Mouse (Mus musculus) brown adipose tissue, adult 24 weeks (tissue): ENCODE results near the gene Diaph3. TPM values are rescaled to one million over a fixed set of nuclear protein-coding genes. Genes with fewer than 3 reads are reported as not detected.
"Not testable (repeated sequence)": the region's sequence is repeated elsewhere in the genome, so short reads cannot be mapped to it uniquely, and the experiment has no call there.

Source experiments
- H3K27ac ChIP-seq: fragments of 200-500 bp; replicated peaks from 2 replicates; pipeline ENCODE4 v1.5.1; 2012; ENCODE audit warnings: low read depth, mild to moderate bottlenecking, low read length
- H3K4me1 ChIP-seq: fragments of 200-500 bp; 2 replicates; pipeline ENCODE4 v1.6.1; 2012; ENCODE audit warnings: low read length, mixed read lengths; ENCODE audit not compliant: control insufficient read depth, insufficient read depth, insufficient read length
- H3K4me3 ChIP-seq: fragments of 200-500 bp; 2 replicates; pipeline ENCODE4 v1.5.1; 2012; ENCODE audit warnings: low read depth, mild to moderate bottlenecking, low read length, moderate library complexity; ENCODE audit not compliant: insufficient read depth
- polyA plus RNA-seq: library from polyadenylated mRNA; stranded (reverse); fragments of >200 nt; gene quantifications from 2 replicates; pipeline ENCODE4 v1.2.4, GENCODE M21; 2012; ENCODE audit not compliant: missing spikeins, insufficient read depth, insufficient read length

The Diaph3 gene
- polyA plus RNA-seq, 1 experiment: not detected

DNA sequence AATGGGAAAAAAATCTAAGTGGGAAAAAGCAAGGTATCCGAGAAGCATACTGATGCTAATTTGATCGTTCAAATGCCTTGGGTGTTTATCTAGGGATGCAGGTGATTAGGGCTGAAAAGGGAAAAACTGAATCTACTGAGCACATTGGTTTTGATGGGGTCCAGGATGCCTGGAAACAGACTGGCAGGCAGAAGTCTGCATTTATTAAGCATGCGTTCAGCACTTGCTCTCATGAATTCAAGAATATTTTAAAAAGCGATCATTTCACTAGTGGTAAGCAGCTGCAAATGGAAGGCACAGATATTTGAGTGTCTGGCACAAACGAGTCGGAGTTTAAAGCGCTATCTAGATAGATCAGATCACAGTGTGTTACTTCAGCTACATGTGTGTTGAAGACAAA, 390.7 kb downstream of the Diaph3 start:
- no peak overlapping the region for H3K27ac ChIP-seq
- H3K4me3 ChIP-seq: no peak overlapping the region
- H3K4me1 ChIP-seq: no peaks in the 10 kb centered on the region

DNA sequence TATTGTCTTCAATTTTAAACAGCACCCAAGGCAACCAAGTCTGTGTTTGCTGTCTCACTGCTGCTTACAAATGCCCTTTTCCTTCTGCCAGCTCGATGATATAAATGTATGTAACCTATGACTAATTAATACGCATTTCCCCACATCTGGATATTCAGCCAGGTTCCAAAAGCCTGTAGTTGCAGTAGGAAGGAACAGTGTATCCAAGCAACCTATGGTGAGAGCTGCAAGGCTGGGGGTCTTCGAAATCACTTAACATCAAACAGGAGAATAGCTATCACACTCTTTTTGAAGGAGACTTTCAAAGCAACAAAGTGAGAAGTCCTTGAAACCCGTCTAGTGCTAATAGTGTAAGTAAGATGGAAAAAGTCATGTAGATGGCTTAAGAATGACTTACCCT, 391.6 kb downstream of the Diaph3 start:
- Histone ChIP-seq H3K4me3 (no peak overlapping the region), H3K27ac (no peak overlapping the region), H3K4me1 (no peaks in the 10 kb centered on the region)

DNA sequence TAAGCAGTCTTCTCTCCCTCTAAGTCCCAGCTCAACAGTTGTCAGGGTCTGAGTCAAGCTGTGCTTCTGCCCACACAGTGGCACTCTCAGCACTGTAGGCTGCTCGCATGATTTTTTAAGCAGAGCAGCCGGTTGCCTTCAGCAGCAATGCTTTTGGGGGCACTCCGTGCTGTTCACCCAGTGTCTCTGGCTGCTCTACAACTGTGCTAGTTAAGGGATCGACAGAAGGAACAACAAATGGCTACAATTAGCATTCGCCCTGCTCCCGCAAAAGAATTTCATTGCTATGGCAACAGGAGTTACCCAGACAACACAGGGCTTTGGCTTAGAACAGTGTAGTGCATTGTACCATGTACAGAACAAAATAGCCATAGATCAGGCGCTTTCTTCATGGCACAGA, 392.2 kb downstream of the Diaph3 start:
- Histone ChIP-seq H3K4me1 (no peaks in the 10 kb centered on the region), H3K4me3 (no peak overlapping the region), H3K27ac (no peak overlapping the region)

DNA sequence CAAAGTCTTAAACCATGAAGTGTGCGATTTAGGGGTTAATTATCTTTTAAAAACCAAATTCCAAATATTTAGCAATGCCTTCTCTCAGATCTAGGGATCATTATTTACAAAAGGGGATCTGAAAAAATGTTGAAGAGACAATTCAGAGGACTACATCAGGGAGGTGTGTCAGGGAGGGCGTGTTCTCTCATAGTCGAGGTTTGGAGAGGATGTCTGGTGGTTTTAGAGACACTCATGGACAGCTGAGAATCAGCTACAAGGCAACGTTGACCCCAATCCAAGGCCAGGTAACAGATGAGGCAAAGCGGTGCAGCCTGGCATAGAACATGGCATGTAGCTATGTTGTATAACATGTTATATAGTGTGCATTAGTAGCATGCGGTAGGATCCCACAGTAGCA, 396.5 kb downstream of the Diaph3 start:
- H3K4me1 ChIP-seq: no peaks in the 10 kb centered on the region
- H3K27ac ChIP-seq: no peak overlapping the region
- H3K4me3 ChIP-seq: no peak overlapping the region

DNA sequence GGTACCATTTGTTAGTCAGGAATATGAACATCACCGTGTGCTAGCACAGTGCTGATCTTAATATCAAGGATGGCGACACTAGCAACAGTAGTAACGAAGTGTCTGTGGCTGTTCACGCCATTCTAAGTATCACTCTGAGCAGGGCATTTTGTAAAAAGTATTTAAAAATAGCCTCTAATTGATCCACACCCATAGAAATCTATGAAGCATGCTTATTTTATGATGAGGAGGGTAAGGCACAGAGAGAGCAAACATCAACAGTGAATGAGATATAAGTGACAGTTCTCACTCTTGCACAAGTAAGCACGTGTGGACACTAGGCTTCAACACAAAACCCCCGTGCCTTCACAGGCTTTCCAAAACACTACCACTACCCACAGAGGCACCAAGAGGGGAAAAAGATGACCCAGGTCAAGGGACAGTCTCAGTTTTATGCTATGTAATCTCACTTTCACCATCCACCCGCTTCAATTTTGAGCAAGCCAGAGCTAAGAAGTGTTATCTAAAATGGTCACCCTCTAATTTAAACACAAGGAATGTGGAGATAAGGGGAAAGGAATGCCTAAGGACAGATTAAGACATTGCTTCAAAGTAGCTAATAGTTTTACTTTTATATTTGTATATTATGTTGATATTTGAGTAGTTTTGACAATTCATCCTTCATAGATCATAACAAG, 399.0 kb downstream of the Diaph3 start:
- Histone ChIP-seq H3K27ac (no peak overlapping the region), H3K4me3 (no peak overlapping the region), H3K4me1 (no peaks in the 10 kb centered on the region)

DNA sequence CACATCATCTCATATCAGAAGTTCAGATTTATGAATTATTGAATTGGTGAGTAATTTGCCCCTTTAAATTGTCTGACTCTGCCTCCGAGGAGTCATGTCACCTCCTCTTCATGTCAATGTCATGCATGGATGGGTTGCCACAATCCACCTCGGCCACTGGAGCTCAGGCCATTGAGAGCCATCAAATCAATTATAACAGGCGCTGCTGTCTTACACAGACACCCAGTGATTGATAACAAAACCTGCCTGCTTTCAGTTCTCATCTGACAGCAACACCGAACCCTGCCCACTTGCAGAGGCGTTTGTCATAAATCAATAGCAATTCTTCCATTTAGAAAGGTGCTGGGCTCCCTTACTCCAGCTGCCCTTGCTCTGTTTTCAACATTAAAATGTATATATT, 402.1 kb downstream of the Diaph3 start:
- no peak overlapping the region for H3K27ac ChIP-seq
- no peak overlapping the region for H3K4me3 ChIP-seq
- H3K4me1 ChIP-seq: no peaks in the 10 kb centered on the region

DNA sequence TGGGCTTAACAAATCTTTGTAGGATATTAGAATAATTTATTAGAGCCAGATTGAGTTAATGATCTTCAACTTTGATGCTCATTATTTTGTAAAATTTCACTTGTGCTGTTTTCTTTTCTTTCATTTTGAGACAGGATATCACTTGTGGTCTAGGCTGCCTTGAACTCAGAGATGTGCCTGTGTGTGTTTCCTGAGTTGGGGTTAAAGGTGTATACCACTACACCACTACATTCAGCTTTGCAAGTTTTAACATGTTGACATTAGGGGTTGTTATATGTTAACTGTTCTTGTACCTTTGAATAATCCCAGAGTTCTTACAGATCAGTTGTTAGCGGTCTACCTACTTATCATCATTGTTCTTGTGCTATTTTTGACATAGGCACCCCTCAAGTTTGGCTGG, 404.4 kb downstream of the Diaph3 start:
- no peaks in the 10 kb centered on the region for H3K4me1 ChIP-seq
- H3K4me3 ChIP-seq: no peak overlapping the region

DNA sequence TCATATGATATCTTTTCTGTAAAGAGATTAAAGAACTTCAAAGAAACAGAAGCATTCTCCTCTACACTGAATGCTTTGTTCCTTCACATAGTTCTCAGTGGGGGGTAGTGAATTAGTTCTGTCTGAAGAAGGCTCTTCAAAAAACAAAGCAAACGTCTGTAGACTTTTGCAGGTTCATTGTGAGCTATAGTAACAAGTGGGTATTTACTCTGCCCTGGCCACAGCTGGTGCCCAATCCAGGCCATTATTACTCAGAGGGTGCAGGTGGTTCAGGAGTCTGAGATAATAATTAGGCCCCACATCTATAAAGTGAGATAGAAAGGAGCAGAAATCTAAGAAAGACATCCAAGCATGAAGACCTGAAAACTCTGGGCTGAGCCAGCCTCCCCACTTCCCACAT, 409.7 kb downstream of the Diaph3 start:
- H3K4me1 ChIP-seq: no peaks in the 10 kb centered on the region
- H3K27ac ChIP-seq: no peak overlapping the region
- H3K4me3 ChIP-seq: no peak overlapping the region

More for the DNA sequence above, 404.4 kb downstream of the Diaph3 start:
- no peak overlapping the region for H3K27ac ChIP-seq

DNA sequence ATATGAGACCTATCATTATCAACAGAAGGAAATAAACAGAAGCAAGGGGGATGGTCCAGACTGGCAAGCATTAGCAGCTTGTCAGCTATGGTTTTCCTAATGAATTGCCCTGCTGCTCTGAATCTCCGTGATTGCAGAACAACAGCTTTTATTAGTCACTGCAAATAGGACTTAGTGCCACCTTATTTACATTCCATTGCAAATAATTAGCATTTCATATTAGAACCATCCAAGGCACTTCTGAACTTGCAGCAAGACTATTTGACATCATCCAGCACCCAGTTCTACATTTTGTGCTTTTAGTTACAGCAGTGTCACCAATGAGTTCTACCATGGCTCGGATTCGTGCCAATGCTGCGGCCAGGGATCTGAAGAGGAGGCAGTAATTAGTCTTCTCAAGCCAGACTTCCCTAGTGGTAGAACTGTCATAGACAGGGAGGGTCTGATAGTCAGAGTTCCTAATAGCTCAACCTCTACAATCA, 411.4 kb downstream of the Diaph3 start:
- Histone ChIP-seq H3K4me3 (no peak overlapping the region), H3K27ac (no peak overlapping the region), H3K4me1 (no peaks in the 10 kb centered on the region)

DNA sequence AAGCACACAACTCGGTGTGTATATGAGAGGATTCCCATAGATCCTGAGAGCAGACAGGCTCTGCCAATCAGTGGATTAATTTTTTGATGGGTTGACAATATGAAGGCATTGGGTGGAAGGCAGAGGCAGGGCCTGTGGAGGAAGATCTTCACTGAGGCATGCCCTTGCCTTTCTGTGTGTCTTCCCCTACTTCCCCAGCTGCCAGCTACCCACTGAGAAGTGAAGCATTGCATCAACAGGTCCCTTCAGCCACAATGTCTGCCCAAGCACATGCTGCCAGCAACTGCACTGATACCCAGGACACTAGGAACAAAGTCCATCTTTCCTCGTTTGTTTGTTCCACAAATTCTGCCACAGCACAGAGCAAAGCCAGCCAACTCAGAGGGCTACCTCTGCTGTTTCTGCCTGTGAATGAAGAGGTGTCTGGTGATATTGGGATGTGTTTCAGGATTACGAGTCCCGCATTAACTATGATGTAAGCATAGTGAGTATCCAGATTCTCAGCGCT, 413.4 kb downstream of the Diaph3 start:
- H3K4me3 ChIP-seq: no peak overlapping the region
- H3K4me1 ChIP-seq: no peaks in the 10 kb centered on the region
- H3K27ac ChIP-seq: no peak overlapping the region

DNA sequence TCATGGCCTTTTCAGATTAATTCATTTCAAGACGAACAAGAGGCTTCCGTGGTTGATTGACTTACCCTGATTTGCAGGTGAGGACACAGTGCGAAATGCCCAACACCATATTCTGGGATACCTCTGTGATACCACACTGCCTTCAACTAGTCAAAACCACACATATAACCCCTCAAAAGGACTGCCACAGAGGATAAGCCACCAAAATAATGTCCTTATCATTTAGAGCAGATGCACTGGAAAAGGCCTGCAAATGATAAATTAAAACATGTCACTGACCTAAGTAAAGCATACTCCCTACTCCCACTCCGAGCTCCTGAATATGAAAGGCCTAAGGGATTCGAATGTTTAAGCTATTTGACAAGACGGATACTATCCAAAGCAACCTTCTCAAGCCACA, 419.3 kb downstream of the Diaph3 start:
- Histone ChIP-seq H3K27ac (no peak overlapping the region), H3K4me3 (no peak overlapping the region), H3K4me1 (no peaks in the 10 kb centered on the region)

DNA sequence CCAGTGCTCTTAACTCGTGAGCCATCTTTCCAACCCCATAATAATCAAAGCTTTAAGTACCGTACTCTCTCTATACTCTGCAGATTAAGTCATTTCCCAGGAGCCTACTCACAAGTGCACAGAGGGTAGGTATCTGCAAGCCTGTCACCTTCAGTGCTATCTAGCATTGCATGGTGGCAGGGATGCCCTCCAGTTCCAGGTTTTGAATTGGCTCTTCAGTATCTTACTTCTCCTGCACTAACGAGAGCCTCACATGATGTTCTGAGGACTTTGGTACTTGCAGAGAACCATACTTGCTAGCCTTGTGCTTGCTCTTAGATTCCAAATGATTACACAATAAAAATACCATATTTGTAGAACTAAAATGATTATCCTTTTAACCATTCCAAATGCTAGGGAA, 420.0 kb downstream of the Diaph3 start:
- no peaks in the 10 kb centered on the region for H3K4me1 ChIP-seq
- H3K27ac ChIP-seq: no peak overlapping the region
- H3K4me3 ChIP-seq: no peak overlapping the region

DNA sequence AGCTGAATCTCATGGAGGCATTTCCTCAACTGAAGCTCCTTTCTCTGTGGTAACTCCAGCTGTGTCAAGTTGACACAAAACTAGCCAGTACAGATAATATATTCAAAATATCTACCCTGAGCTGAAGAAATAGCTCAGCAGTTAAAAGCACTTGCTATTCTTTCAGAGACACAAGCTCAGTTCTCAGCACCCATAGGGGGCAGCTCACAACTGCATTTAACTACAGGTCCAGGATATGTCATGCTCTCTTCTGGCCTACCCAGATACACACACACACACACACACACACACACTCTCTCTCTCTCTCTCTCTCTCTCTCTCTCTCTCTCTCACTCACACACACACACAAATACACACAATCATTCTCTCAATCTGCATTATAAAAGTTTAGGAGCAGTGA, 420.6 kb downstream of the Diaph3 start:
- not testable (repeated sequence) for H3K4me3 ChIP-seq, H3K27ac ChIP-seq, H3K4me1 ChIP-seq

DNA sequence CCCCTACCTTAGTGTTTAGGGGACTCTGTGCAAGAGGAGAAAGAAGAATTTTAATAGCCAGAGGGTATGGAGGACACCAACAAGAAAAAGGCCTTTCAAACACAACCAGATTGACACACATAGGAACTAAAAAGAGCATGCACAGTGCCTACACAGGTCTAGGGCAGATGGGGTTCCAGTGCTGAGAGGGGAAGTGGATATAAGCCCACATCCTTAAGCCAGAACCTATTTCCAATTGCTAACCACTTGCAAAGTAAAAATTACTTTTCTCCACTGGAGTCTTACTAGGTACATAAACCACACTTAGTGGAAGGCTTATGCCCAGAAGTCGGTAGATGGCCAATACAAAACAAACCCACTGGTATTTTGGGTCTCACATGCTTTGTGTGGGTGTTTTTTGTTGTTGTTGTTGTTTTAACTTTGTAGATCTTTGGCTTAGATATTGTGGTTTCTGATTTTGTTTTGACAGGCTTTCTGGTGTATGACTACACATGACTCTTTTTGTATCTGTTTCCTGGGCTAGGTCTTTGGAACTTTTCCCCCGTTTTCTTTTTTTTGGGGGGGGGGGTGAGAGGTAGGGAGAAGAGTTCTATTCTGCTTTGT, 426.8 kb downstream of the Diaph3 start:
- Histone ChIP-seq H3K27ac (no peak overlapping the region), H3K4me1 (no peaks in the 10 kb centered on the region), H3K4me3 (no peak overlapping the region)

DNA sequence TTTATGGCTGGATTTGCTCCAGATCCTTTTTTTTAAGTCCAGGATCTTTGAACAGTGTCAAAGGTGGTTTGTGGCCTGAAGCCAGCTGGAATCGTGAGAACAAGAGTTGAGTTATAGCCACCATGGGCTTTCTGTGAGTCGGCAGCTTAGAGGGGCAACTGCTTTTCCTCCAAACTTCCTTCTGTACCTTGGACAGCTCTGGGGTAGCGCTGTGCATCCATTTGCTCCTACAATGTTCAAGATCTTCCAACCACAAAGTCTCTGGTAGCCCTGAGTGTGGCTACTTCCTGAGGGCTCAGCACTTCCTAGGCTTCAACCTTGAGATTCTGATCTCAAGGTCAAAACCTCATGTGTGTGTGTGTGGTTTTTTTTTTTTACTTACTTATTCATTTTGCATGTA, 437.0 kb downstream of the Diaph3 start:
- Histone ChIP-seq H3K4me3 (no peak overlapping the region), H3K4me1 (no peaks in the 10 kb centered on the region), H3K27ac (no peak overlapping the region)

DNA sequence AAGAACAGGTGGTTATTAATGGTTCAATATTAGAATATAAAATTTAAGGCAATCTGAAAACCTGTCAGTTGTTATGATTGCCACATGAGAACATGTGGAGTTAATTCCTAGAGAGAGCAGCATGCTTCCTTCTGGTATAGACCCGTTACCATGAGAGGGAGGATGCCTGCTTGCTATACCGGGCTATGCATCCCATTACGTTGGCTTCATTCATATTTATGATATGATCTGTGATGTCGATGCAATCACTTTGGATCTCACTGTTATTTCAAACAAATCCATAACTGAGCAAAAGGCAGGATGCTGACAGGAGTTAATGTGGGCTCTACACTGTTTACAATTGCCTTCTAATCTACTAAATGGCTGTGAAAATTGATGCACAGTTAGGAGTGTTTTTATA, 439.9 kb downstream of the Diaph3 start:
- Histone ChIP-seq H3K4me1 (no peaks in the 10 kb centered on the region), H3K4me3 (no peak overlapping the region), H3K27ac (no peak overlapping the region)
